Mouse (Mus musculus): ENCODE measurements at regions not wholly inside any gene's neighbourhood (a gene's known extent, or its start where the extent isn't known, plus 50 kb on each side); places are given as distances from the start of the nearest gene placed in this dataset.

DNA sequence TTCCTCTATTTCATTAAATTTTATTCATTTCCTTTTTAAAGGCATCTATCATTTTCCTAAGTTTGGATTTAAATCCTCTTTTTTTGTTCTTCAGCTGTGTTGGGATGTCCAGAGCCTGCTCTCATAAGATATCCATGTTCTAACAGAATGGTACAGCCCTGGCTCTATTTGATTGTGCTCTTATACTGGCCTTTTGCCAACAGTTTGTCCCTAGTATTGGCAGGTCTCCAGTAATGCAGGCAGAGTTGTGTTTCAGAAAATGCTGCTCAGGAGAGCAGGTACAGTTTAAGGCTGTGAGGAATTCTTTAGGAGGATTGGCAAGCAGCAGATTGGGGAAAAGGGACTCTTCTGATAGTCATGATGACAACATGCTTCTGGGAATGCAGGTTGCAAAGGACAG is 797.1 kb upstream of the Slit2 start:
- no peak for DNase-seq (ENCODE audit: low spot score in 2 of 2)

DNA sequence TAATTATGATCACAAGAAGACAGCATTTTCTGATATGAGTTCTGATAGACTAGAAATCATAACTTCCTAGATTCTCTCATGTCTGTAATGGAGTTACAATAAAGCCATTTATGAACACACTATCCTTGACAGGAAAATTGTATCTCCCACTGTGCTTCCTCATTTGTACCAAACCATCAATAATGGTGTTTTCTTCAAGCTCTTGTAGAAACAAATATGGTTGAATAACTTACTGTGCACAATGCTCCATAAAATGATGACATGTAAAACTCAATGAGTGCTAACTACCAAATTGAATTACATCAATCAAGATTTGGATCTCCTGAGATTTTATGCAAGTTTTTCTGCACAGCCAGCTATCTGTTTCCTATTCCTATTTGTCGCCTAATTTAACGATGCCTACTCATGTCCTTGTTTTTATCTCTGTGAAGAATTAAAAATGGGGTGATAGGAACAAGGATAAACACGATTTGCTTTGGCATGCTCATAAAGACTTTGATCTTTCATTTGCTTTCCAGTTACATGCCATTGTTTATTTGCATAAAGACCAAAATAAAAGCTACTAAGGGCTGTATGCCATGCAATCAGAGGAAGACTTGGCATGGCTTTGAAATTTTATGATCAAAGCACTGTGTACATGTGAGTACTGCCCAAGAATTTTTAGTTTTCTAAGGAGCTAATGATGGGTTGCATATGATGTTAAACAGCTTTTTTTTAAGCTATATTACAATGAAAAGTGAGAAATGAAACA is 780.6 kb upstream of the Slit2 start:
- no peak for DNase-seq (ENCODE audit: low spot score in 2 of 2)

DNA sequence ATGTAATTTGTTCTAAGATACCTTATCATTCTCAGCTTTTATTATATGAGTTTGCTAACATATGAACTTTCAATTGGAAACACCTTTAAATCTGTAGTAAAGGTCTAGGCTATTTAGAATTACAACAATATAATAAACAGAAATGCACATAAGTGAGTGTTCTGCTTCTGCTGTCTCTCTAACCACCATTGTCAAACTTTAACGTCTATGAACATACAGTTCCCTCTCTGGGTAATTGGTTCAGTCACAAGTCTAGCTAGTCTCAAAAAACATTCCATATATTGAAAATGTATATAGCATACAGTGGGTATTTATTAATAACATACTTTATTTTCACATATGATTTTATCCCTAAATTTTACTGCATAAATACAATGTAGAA is 780.0 kb upstream of the Slit2 start:
- DNase-seq (ENCODE audit: low spot score in 2 of 2), result no peak

- DNase-seq (ENCODE audit: low spot score in 2 of 2), result no peak
Measured at GRCm38 (mm10) chr5:47210542-47210941, 772.4 kb upstream of the Slit2 start.

- no peak for DNase-seq (ENCODE audit: low spot score in 2 of 2)
Measured at GRCm38 (mm10) chr5:47215421-47215820, 767.5 kb upstream of the Slit2 start.

GRCm38 (mm10) chr5:47225247-47225646 is 757.7 kb upstream of the Slit2 start:
- no peak for DNase-seq (ENCODE audit: low spot score in 2 of 2)

- no peak for DNase-seq (ENCODE audit: low spot score in 2 of 2)
Measured at GRCm38 (mm10) chr5:47236094-47236493, 746.8 kb upstream of the Slit2 start.

- no peak for DNase-seq (ENCODE audit: low spot score in 2 of 2)
Measured at GRCm38 (mm10) chr5:47240060-47240459, 742.9 kb upstream of the Slit2 start.

- peak; percentile 1 to 10 for DNase-seq (ENCODE audit: low spot score in 2 of 2)
Measured at GRCm38 (mm10) chr5:47240586-47240985, 742.4 kb upstream of the Slit2 start.

DNA sequence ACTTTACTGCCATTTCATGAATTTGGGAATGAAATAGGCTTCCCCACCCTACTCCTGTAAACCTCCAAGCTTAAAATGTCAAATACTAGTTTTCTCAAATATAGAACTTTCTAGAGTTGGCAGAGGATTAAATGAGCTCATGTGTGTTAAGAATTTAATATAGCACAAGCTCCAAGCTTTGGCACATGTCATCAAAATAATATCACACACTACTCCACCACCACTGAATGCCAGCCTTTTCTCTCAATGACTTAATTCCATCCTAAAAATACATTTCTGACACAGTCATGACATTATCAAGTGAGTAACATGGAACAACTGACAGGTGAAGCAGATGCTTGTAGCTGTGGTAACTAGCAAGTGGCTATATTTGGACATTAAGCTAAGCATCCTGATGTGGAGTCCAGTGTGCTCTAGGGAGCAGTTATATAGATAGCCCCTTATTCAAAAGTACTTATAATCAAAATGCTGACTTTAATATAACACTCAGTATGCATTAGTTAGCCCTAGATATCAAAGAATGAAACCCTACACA is 728.0 kb upstream of the Slit2 start:
- DNase-seq (ENCODE audit: low spot score in 2 of 2), result no peak

- DNase-seq (ENCODE audit: low spot score in 2 of 2), result no peak
Measured at GRCm38 (mm10) chr5:47261658-47262411, 721.1 kb upstream of the Slit2 start.

GRCm38 (mm10) chr5:47272642-47273041 is 710.3 kb upstream of the Slit2 start:
- DNase-seq (ENCODE audit: low spot score in 2 of 2), result no peak

DNA sequence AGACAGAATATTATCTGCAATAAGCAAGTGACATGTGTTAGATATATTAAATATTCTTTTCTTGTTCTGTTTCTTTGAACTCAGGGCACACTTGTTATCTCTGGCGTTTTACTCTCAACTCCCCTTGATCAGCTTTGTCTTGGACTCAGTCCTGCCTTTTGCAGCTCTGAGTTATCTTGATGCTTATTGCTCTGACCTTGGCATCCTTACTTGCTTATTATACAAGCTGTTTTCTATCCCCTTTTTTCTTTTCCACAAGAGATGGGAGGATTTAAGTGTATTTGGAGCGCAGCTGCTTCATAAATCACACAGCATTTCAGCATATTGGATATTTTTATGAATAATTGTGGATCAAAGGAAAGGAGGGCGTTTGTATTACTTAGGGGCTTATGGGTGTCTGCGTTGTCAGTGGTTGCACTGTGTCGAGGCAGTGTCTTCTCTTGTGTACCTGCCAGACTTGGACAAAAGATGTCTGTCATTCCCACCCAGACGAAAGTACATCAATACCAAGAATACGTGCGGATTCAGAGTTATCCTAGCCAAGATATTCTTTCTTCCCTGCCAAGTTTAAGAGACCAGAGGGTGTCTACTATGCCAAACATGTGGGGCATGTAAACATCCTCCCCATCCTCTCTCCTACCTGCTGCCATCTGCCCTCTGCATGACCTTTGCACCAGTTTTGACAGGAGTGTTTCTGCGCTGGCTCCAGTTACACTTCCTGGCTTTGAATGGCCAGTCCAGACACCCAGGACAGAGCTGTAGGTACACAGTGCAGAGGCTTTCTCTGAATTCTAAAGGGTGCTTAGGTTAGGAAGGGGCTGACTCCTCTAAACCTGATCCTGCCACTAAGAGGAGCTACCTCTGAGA is 709.3 kb upstream of the Slit2 start:
- DNase-seq (ENCODE audit: low spot score in 2 of 2), result no peak

GRCm38 (mm10) chr5:47274256-47274638 is 708.7 kb upstream of the Slit2 start:
- no peak for DNase-seq (ENCODE audit: low spot score in 2 of 2)

DNA sequence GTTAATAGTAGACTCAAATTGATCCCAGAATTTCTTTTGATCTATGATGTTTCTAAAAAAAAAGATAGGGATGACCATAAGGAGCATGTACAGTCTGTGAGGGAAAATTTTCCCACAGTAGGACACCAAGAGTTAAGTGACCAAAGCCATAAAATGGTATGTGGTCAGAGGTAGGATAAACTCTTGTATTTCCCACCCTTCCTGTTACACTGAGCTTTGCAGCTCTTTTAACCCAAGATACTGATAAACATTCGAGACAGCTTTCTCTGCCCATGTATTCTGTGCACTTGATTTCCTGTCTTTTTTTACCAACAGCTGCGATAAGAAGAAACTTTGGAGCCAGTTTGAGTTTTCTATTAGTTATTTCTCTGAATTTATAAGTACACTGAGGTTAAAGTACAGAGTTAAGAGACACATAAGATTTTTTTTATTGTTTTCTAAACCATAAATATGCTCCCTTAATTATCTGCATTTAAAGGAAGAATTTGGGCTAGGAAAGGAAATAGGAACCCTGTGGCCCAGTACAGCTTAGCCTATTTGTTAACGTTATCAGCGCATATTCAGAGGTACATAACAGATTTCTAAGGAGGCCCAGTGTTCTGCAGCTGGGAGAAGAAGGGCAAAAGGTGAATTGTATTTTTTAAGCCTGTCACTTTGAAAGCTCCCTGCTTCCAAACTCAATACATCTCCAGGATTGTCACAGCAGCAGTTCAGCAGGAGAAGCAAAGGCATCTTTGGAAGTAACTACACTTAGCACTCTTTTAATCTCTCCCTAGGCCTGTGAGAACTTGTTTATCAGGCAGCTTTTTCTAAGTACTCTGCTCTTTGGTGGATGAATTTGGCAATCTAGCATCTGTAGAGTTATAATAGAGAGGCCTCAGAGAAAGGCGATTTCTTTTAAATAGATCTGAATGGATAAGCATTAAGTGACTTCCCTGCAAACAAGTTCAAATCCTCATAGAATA is 706.4 kb upstream of the Slit2 start:
- DNase-seq (ENCODE audit: low spot score in 2 of 2), result no peak

- no peak for DNase-seq (ENCODE audit: low spot score in 2 of 2)
Measured at GRCm38 (mm10) chr5:47279630-47280029, 703.3 kb upstream of the Slit2 start.

DNA sequence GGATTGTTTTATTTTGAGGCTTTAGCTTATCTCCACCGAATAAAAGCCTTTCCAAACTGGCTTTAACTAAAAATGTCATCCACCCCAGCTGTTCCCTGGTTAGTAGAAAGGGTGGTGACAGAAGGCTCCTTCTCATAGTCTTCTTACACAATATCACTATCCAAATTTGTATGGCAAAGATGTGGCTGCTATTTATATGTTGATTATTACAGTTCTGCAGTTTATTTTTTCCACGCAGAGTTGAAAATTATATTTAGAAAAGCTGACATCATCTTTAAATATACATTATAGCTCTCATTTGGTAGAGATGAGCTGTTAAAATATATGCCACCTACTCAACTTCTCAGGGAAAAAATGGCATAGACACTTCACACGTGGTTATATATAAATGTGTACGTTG is 683.3 kb upstream of the Slit2 start:
- peak; percentile 10 to 19 for DNase-seq (ENCODE audit: low spot score in 2 of 2)

DNA sequence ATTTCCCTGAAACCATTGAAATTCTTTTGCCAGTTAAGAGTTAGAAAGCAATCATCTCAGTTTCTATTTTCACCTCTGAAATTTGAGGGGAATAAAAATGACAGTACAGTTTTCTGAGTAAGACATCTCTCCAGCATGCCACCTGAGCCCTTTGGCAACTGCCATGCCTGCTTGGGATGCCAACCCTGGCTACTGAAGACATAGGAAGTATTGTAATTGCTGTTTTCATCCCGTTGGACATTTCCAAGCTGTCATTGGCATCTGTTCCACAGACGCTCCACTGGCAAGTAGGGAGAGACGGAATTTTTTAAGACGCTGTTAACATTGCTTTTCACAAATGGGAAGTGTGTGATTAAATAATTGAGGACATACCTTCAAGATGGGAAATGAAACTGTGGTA is 665.4 kb upstream of the Slit2 start:
- no peak for DNase-seq (ENCODE audit: low spot score in 2 of 2)

DNA sequence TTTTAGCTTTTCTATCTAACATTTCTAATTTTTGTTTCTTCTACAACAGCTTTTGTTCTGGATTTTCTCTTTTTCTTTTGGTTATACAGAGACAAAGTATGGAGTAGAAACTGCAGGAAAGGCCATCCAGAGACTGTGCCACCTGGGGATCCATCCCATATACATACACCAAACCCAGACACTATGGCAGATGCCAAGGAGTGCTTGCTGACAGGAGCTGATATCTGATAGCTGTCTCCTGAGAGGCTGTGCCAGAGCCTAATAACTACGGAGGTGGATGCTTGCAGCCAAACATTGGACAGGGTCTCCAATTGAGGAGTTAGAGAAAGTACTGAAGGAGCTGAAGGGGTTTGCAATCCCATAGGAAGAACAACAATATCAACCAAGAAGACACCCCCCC is 664.8 kb upstream of the Slit2 start:
- DNase-seq (ENCODE audit: low spot score in 2 of 2), result no peak

DNA sequence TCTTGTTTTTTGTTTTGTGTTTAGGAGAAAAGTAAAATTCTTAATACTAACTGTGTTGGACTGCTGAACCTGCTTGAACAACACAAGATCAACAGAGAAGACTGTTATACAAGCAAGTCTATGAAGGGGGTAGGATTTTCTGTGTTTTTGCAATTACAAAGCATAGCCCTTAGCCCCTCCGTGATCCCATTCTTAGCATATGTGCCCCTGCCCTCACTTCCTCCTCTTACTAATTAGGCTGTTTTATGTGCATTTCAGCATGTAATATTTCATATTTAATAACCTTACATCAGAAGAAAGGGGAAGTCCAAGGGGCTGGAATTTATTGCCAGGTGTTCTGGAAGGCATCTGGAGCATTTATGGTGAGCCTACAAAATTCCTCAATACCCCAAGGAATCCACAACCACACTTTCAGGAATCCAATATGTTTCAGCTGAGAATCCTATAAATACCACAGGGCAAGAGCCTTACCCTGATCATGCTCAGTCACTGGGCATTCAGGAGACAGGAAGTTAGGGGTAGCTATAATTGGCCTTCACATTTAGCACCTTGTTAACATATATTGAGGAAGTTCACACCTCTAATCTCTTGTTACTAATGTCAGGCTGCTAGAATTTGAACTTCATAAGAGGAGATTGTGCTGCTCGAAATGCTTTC is 660.3 kb upstream of the Slit2 start:
- DNase-seq (ENCODE audit: low spot score in 2 of 2), result no peak
